Mouse (Mus musculus): ENCODE measurements around the gene Timm10. TPM values are rescaled to one million over a fixed set of nuclear protein-coding genes. Genes with fewer than 3 reads are reported as not detected.

The Timm10 gene
- polyA plus RNA-seq, 1 experiment from 2014 or later: 73.4 TPM

GRCm38 (mm10) chr2:84823237-84823636, 3.6 kb upstream of the Timm10 start:
- no peak overlapping the region for H3K4me3 ChIP-seq
- H3K27me3 ChIP-seq: peaks cover 10% of the 10 kb centered on the region; the same call in 1 of the 2 replicates
- H3K9me3 ChIP-seq: no peaks in the 10 kb centered on the region
- H3K36me3 ChIP-seq: no peaks in the 10 kb centered on the region
- 59% methylated on average over 2 of the region's 2 CpGs for WGBS
- no peak overlapping the region for H3K27ac ChIP-seq (replicated peaks)
- no peak overlapping the region for H3K9ac ChIP-seq
- ATAC-seq (ENCODE audit: low FRiP score, low read depth): no peak
- H3K4me1 ChIP-seq (replicated peaks): peaks cover 12% of the 10 kb centered on the region
- no peak overlapping the region for H3K4me2 ChIP-seq

GRCm38 (mm10) chr2:84827283-84827920, 605 bp downstream of the Timm10 start:
- 0 out of 2 replicates have a peak, but pooled peaks cover 6% of the 10 kb centered on the region for H3K27me3 ChIP-seq
- H3K4me1 ChIP-seq (replicated peaks): peaks cover 19% of the 10 kb centered on the region
- WGBS: 1% methylated on average over 29 of the region's 29 CpGs
- peak overlapping the region; percentile 89 for H3K4me3 ChIP-seq
- peak overlapping the region; percentile 82 for H3K9ac ChIP-seq
- H3K36me3 ChIP-seq: 0 out of 2 replicates have a peak, but pooled peaks cover 6% of the 10 kb centered on the region
- H3K4me2 ChIP-seq: peak overlapping the region; percentile 99
- no peak overlapping the region for H3K27ac ChIP-seq (replicated peaks)
- peak; percentile 31 for ATAC-seq (ENCODE audit: low FRiP score, low read depth)
- no peaks in the 10 kb centered on the region for H3K9me3 ChIP-seq

- WGBS: 33% methylated on average over 10 of the region's 10 CpGs
- Histone ChIP-seq H3K27me3 (peaks cover 2% of the 10 kb centered on the region; the same call in 1 of the 2 replicates), H3K4me3 (no peak overlapping the region), H3K36me3 (0 out of 2 replicates have a peak, but pooled peaks cover 6% of the 10 kb centered on the region), H3K4me1 (replicated peaks) (peaks cover 16% of the 10 kb centered on the region), H3K9me3 (no peaks in the 10 kb centered on the region), H3K4me2 (no peak overlapping the region), H3K27ac (replicated peaks) (no peak overlapping the region), H3K9ac (no peak overlapping the region)
- ATAC-seq (ENCODE audit: low FRiP score, low read depth): peak; percentile 71
Observed at GRCm38 (mm10) chr2:84831666-84832391, 5.0 kb downstream of the Timm10 start.

- peaks cover 48% of the 10 kb centered on the region for H3K27me3 ChIP-seq
- no peaks in the 10 kb centered on the region for H3K36me3 ChIP-seq
- no peak overlapping the region for H3K27ac ChIP-seq (replicated peaks)
- H3K9me3 ChIP-seq: no peaks in the 10 kb centered on the region
- H3K9ac ChIP-seq: no peak overlapping the region
- no peak overlapping the region for H3K4me3 ChIP-seq
- 65% methylated on average over 8 of the region's 8 CpGs for WGBS
- no peak overlapping the region for H3K4me2 ChIP-seq
- no peak for ATAC-seq (ENCODE audit: low FRiP score, low read depth)
- peaks cover 21% of the 10 kb centered on the region for H3K4me1 ChIP-seq (replicated peaks)
Observed at GRCm38 (mm10) chr2:84837107-84837506, 10.3 kb downstream of the Timm10 start.

- peaks cover 48% of the 10 kb centered on the region for H3K27me3 ChIP-seq
- no peak for ATAC-seq (ENCODE audit: low FRiP score, low read depth)
- 31% methylated on average over 9 of the region's 9 CpGs for WGBS
- no peak overlapping the region for H3K4me2 ChIP-seq
- H3K9me3 ChIP-seq: no peaks in the 10 kb centered on the region
- H3K27ac ChIP-seq (replicated peaks): no peak overlapping the region
- H3K4me1 ChIP-seq (replicated peaks): peaks cover 21% of the 10 kb centered on the region
- H3K9ac ChIP-seq: no peak overlapping the region
- no peaks in the 10 kb centered on the region for H3K36me3 ChIP-seq
- H3K4me3 ChIP-seq: no peak overlapping the region
Observed at GRCm38 (mm10) chr2:84837817-84838592, 11.2 kb downstream of the Timm10 start.

- ATAC-seq (ENCODE audit: low FRiP score, low read depth): no peak
- Histone ChIP-seq H3K9ac (peak within 1 kb of the TSS; percentile 53), H3K4me1 (replicated peaks) (peaks cover 21% of the 10 kb centered on the region), H3K9me3 (no peaks in the 10 kb centered on the region), H3K27ac (replicated peaks) (no peak within 1 kb of the TSS), H3K4me3 (peak within 1 kb of the TSS; percentile 60), H3K36me3 (no peaks in the 10 kb centered on the region), H3K4me2 (peak within 1 kb of the TSS; percentile 100), H3K27me3 (peaks cover 48% of the 10 kb centered on the region)
- 17% methylated on average over 10 of the region's 10 CpGs for WGBS
Observed at GRCm38 (mm10) chr2:84838593-84838949, 11.8 kb downstream of the Timm10 start, which contains the start of gene Slc43a1. Gene Slc43a1 (plus strand): TSS chr2:84838850.

- Histone ChIP-seq H3K9me3 (no peaks in the 10 kb centered on the region), H3K27ac (replicated peaks) (no peak overlapping the region), H3K27me3 (peaks cover 48% of the 10 kb centered on the region), H3K9ac (peak overlapping the region; percentile 53), H3K4me2 (peak overlapping the region; percentile 100), H3K36me3 (no peaks in the 10 kb centered on the region), H3K4me3 (peak overlapping the region; percentile 60), H3K4me1 (replicated peaks) (peaks cover 21% of the 10 kb centered on the region)
- ATAC-seq (ENCODE audit: low FRiP score, low read depth): no peak; the same call in none of the 2 replicates
- WGBS: under 1% methylated on average over 47 of the region's 47 CpGs
Observed at GRCm38 (mm10) chr2:84838993-84839980, 12.5 kb downstream of the Timm10 start.

- 0 out of 2 replicates have a peak overlapping the region, but pooled peaks have one; percentile 30 for H3K27ac ChIP-seq (replicated peaks)
- WGBS: under 1% methylated on average over 54 of the region's 54 CpGs
- H3K4me2 ChIP-seq: peak overlapping the region; percentile 100
- H3K36me3 ChIP-seq: no peaks in the 10 kb centered on the region
- peak overlapping the region; percentile 53 for H3K9ac ChIP-seq
- peak; percentile 81 for ATAC-seq (ENCODE audit: low FRiP score, low read depth)
- H3K9me3 ChIP-seq: no peaks in the 10 kb centered on the region
- peak overlapping the region; percentile 60 for H3K4me3 ChIP-seq
- H3K4me1 ChIP-seq (replicated peaks): peaks cover 21% of the 10 kb centered on the region
- H3K27me3 ChIP-seq: peaks cover 48% of the 10 kb centered on the region
Observed at GRCm38 (mm10) chr2:84840016-84840747, 13.4 kb downstream of the Timm10 start.

- H3K4me3 ChIP-seq: peak overlapping the region; percentile 60
- WGBS: 10% methylated on average over 17 of the region's 17 CpGs
- H3K9me3 ChIP-seq: no peaks in the 10 kb centered on the region
- H3K9ac ChIP-seq: peak overlapping the region; percentile 53
- peak overlapping the region; percentile 100 for H3K4me2 ChIP-seq
- H3K36me3 ChIP-seq: no peaks in the 10 kb centered on the region
- peaks cover 21% of the 10 kb centered on the region for H3K4me1 ChIP-seq (replicated peaks)
- peak; percentile 37 for ATAC-seq (ENCODE audit: low FRiP score, low read depth)
- peaks cover 48% of the 10 kb centered on the region for H3K27me3 ChIP-seq
- 0 out of 2 replicates have a peak overlapping the region, but pooled peaks have one; percentile 30 for H3K27ac ChIP-seq (replicated peaks)
Observed at GRCm38 (mm10) chr2:84840748-84841563, 14.2 kb downstream of the Timm10 start.

- Histone ChIP-seq H3K36me3 (no peaks in the 10 kb centered on the region), H3K9ac (no peak overlapping the region), H3K4me1 (replicated peaks) (peaks cover 21% of the 10 kb centered on the region), H3K27me3 (peaks cover 46% of the 10 kb centered on the region), H3K4me2 (no peak overlapping the region), H3K27ac (replicated peaks) (no peak overlapping the region), H3K9me3 (no peaks in the 10 kb centered on the region), H3K4me3 (no peak overlapping the region)
- no peak for ATAC-seq (ENCODE audit: low FRiP score, low read depth)
Observed at GRCm38 (mm10) chr2:84841905-84842304, 15.1 kb downstream of the Timm10 start.

All from hindbrain, embryonic 15.5 days (tissue).